Mouse (Mus musculus) right cerebral cortex, postnatal 25 days (tissue): ENCODE data around the gene Gpr18.
"Not testable (repeated sequence)": the region's sequence is repeated elsewhere in the genome, so short reads cannot be mapped to it uniquely, and the experiment has no call there.

Source experiments
- DNase-seq: peaks from one replicate; pipeline ENCODE4 v3.0.0; 2022

Gpr18 gene

DNA sequence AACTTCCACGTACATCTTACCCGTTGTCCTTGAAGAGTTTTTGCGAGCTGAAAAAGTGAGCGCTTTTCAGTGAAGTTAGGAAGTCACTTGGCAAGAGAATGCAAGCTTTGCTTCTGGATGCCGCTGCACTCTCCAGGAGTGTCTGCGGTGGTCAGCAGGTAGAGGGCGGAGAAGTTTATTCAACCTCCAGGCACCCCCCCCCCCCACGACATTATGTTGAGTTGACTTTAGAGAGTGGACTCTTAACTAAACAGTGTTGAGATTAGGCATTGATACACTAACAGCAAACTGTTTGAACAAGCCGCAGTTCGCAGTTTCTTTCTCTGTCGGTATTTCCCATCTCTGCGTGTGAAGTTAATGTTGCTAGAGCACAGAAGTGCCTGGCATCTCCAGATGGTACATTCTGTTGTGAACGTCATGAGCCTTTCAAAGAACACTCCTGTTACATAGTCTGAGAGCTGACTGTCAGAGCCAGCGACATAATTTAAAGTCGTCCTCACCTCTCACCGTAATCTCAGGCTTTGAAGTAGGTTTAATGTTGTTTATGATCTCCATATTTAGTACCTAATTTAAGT, 36.2 kb downstream of the Gpr18 start:
- DNase-seq = no peak

DNA sequence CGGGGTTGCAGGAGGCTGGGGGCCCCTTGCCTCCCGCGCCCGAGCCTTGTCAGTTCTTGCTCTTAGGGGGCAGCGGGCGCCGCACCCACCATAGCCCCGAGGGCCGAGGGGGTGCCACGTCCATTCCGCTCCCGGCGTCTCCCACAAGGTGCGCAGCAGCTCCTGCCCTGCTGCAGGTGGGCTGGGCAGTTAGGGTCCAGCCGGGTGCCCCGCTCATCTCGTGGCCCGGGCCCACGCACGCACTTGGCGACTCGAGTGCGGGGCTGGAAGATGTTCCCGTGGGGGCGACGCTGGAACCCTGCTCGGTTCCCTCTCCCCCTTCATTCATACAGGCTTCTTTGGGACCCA, 36.7 kb downstream of the Gpr18 start:
- no peak for DNase-seq

GRCm38 (mm10) chr14:121878176-121878858, 37.3 kb downstream of the Gpr18 start, which contains the start of gene Ubac2:
Gene Ubac2 (plus strand): TSS chr14:121878620.
- DNase-seq = peak; percentile 99

DNA sequence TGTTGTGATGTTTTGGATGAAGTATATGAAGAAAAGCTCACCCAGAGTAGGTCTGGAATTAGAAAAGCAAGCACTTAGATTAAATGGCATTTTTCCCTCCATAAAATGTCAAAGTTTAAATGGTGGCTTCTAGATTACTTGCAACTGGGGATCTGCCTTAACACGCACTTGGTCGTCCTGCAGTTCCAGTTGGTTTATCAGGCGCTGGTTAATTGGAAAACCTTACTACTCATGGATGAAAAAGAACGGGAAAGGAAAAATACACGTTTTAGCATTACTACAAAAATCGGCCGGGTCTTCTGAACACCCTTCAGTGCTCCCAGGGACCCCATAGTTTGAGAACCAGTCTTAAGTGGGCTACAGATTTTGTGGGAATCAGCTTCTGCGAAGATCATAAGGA, 37.9 kb downstream of the Gpr18 start:
- DNase-seq = no peak

DNA sequence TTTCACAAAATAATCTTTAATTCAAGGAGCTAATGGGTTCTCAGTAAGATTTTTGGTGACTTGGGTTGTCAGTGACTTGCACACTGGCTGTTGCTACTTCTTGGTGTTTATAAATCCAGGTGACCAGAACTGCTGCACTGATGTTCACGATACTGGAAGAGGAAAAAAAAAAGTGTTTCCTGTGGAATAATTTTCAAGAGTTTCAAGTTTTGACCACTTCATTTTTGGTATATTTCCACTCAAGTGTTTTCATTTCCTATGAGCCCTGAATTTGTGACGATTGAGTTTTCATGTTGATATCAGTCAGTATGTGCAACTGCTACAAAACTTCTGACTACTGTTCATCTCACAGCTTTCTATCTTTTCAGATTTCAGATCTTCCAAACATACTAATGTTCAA, 38.7 kb downstream of the Gpr18 start:
- DNase-seq = no peak

DNA sequence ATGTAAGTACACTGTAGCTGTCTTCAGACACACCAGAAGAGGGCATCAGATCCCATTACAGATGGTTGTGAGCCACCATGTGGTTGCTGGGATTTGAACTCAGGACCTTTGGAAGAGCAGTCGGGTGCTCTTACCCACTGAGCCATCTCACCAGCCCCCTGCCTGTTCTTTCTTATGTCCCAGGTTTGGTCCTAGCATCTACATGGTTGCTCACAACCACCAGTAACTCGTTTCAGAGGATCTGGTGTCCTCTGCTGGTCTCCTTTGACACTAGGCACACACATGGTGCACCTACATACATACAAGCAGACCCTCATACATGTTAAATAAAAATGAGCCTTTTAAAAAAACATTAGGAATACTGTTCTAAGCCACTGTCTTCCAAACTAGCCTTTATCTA, 39.4 kb downstream of the Gpr18 start:
- DNase-seq = not testable (repeated sequence)

GRCm38 (mm10) chr14:121873646-121874045, 41.9 kb downstream of the Gpr18 start:
- no peak for DNase-seq

GRCm38 (mm10) chr14:121873172-121873571, 42.4 kb downstream of the Gpr18 start:
- no peak for DNase-seq

DNA sequence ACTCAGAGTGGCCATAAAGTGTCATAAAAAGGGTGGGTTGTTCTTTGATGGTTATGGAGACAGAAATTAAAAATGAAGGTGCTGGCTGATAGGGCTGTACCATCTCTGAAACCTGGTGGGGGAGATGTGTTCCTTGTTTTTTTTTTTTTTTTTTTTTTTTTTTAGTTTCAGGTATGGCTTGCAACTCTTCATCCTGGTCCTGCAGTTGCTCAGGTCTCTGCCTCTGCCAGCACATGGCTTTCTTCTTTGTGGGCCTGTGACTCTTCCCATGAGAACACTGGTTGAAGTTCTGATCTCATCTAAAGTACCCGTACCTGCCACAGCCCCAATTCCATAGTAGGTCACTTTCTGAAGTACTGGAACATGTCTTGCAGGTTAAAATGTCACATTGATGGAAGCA, 42.8 kb downstream of the Gpr18 start:
- DNase-seq = no peak

DNA sequence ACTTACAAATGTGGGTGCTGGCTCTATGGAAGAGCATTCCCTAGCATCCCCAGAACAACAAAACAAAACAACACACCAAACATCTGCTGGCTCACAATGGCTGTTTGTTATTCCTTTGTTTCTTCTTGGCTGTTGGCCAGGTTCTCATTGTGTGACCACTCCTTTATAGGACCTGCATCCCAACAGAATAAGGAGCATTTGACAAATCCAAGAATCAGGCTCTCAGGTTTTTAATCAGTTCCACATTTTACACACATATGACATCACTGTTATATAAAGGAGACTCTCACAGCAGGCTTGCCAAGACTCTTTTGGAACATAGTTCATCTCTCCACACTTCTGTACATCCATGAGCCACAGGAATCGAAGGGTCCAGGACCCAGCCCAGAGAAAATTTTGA, 46.5 kb downstream of the Gpr18 start:
- DNase-seq = no peak

- DNase-seq = no peak
These were observed 49.0 kb downstream of the Gpr18 start for GRCm38 (mm10) chr14:121866574-121866973.

GRCm38 (mm10) chr14:121865162-121865561, 50.4 kb downstream of the Gpr18 start:
- DNase-seq = peak; percentile 40
